Mouse (Mus musculus): ENCODE data around the gene Ybx1. TPM values are rescaled to one million over a fixed set of nuclear protein-coding genes. Genes with fewer than 3 reads are reported as not detected.
A peak's percentile ranks its signal among the peaks of the same experiment; 100 is the strongest.

The Ybx1 gene
- total RNA-seq, 2 experiments from 2014 or later = 639 to 803 TPM

- no peak for DNase-seq
Measured at GRCm38 (mm10) chr4:119274627-119275026, 19.8 kb downstream of the Ybx1 start.

GRCm38 (mm10) chr4:119266606-119267005, 27.8 kb downstream of the Ybx1 start:
- DNase-seq = no peak

GRCm38 (mm10) chr4:119263459-119263858, 30.9 kb downstream of the Ybx1 start:
- no peak for DNase-seq

GRCm38 (mm10) chr4:119262483-119262882, 31.9 kb downstream of the Ybx1 start:
- no peak for DNase-seq

GRCm38 (mm10) chr4:119261087-119261713, 33.2 kb downstream of the Ybx1 start:
- DNase-seq = no peak

- DNase-seq = no peak
Measured at GRCm38 (mm10) chr4:119259344-119260254, 34.8 kb downstream of the Ybx1 start.

GRCm38 (mm10) chr4:119257083-119257482, 37.3 kb downstream of the Ybx1 start:
- no peak for DNase-seq

GRCm38 (mm10) chr4:119255351-119255750, 39.1 kb downstream of the Ybx1 start, which contains the start of gene Cldn19:
Cldn19 (plus strand) TSS chr4:119255414.
- peak in 1 of 2 experiments; percentile 23 for DNase-seq

GRCm38 (mm10) chr4:119254012-119254618, 40.3 kb downstream of the Ybx1 start:
- DNase-seq = no peak

GRCm38 (mm10) chr4:119252025-119252808, 42.2 kb downstream of the Ybx1 start:
- DNase-seq = no peak

GRCm38 (mm10) chr4:119248407-119248965, 45.9 kb downstream of the Ybx1 start:
- no peak for DNase-seq

GRCm38 (mm10) chr4:119247462-119248235, 46.8 kb downstream of the Ybx1 start:
- peak; percentile 87 to 93 for DNase-seq

- no peak for DNase-seq
Measured at GRCm38 (mm10) chr4:119246688-119247225, 47.6 kb downstream of the Ybx1 start.

- DNase-seq = no peak
Measured at GRCm38 (mm10) chr4:119245961-119246360, 48.4 kb downstream of the Ybx1 start.

- peak; percentile 52 to 58 for DNase-seq
Measured at GRCm38 (mm10) chr4:119245556-119245955, 48.8 kb downstream of the Ybx1 start.

- DNase-seq = no peak
Measured at GRCm38 (mm10) chr4:119244468-119245240, 49.8 kb downstream of the Ybx1 start.

- no peak for DNase-seq
Measured at GRCm38 (mm10) chr4:119242571-119242970, 51.8 kb downstream of the Ybx1 start.

GRCm38 (mm10) chr4:119241664-119242063, 52.7 kb downstream of the Ybx1 start:
- DNase-seq = no peak

GRCm38 (mm10) chr4:119239181-119239682, 55.2 kb downstream of the Ybx1 start:
- DNase-seq = no peak
